Mouse (Mus musculus) heart, adult 11 months (tissue): ENCODE measurements at regions not wholly inside any gene's neighbourhood (a gene's known extent, or its start where the extent isn't known, plus 50 kb on each side); places are given as distances from the start of the nearest gene placed in this dataset.
A peak's percentile ranks its signal among the peaks of the same experiment; 100 is the strongest.

Experiments
- DNase-seq: peaks from one replicate; pipeline ENCODE4 v3.0.0; 2022

GRCm38 (mm10) chr4:37034200-37034599 lies 82.7 kb upstream of the Lingo2 start:
- peak; percentile 45 for DNase-seq
